9 mouse cellular contexts compared by ENCODE assay signal in genomic region chr3:51673408-51674086, GRCm38 (mm10). TPM values are rescaled to one million over a fixed set of nuclear protein-coding genes. Genes with fewer than 3 reads are reported as not detected.
DNase-seq lines count a peak whose midpoint lies in the region; ATAC-seq and TF ChIP-seq lines count a peak whose summit lies in the region.
"Had no signal": no experiment of that assay in that cellular context is flagged by ENCODE, and none has a peak within 500 bp of the region (broad histone marks: within the 10 kb centered on the region; RNA-seq: fewer than 3 reads in every experiment).

No protein-coding gene starts in this region.

- 62% methylated on average over 21 of the region's 21 CpGs for WGBS in intestine, embryonic 14.5 days
- 68% methylated on average over 21 of the region's 21 CpGs for WGBS in limb, embryonic 14.5 days

- ATAC-seq in intestine, embryonic 14.5 days (replicated peaks; ENCODE audit: low FRiP score, low TSS enrichment, low read depth) = peak; percentile 75
- no peak for ATAC-seq in limb, embryonic 14.5 days (ENCODE audit: low FRiP score, low read depth)
- peak; percentile 34; the same call in 1 of the 2 replicates for ATAC-seq in neutrophil, adult 5-6 weeks (ENCODE audit: extremely low read depth, insufficient number of reproducible peaks, low FRiP score, poor library complexity, severe bottlenecking)
- no peak for ATAC-seq in megakaryocyte-erythroid progenitor cell, adult 5-6 weeks (replicated peaks; ENCODE audit: low FRiP score, low TSS enrichment, poor library complexity, severe bottlenecking)

- intact Hi-C loops in gastrocnemius, postnatal 36 days (cut with DNase I) = no loop called here

- H3K9ac ChIP-seq in intestine, embryonic 14.5 days (ENCODE audit: low read length) = no peak overlapping the region
- H3K9ac ChIP-seq in limb, embryonic 14.5 days (ENCODE audit: low read depth, low read length, severe bottlenecking) = no peak overlapping the region
- H3K9ac ChIP-seq: embryonic facial prominence, embryonic 12.5 days had no signal

- H3K9me3 ChIP-seq in intestine, embryonic 14.5 days (ENCODE audit: control insufficient read depth, low read length) = no peaks in the 10 kb centered on the region
- H3K9me3 ChIP-seq in limb, embryonic 14.5 days (ENCODE audit: control insufficient read depth, low read length) = no peaks in the 10 kb centered on the region
- H3K9me3 ChIP-seq: embryonic facial prominence, embryonic 12.5 days had no signal

- H3K4me3 ChIP-seq in testis, adult 2 months (ENCODE audit: control insufficient read depth, low read depth, low read length) = peak overlapping the region; percentile 30
- H3K4me3 ChIP-seq in intestine, embryonic 14.5 days (ENCODE audit: low read depth, low read length) = no peak overlapping the region
- no peak overlapping the region for H3K4me3 ChIP-seq in limb, embryonic 14.5 days (replicated peaks; ENCODE audit: low read length)
- H3K4me3 ChIP-seq: embryonic facial prominence, embryonic 12.5 days had no signal

- no peak for TF ChIP-seq CTCF in testis, adult 2 months (IDR thresholded peaks at IDR 0.05; ENCODE audit: control insufficient read depth, insufficient read depth, insufficient replicate concordance, low read depth, low read length)
- TF ChIP-seq CTCF in brain, embryonic 14.5 days (IDR thresholded peaks at IDR 0.05; ENCODE audit: borderline replicate concordance, extremely low read depth, insufficient read depth, insufficient read length) = peak; percentile 51; the same call in 1 of the 2 replicates

- peaks cover 9% of the 10 kb centered on the region for H3K4me1 ChIP-seq in testis, adult 2 months (ENCODE audit: control insufficient read depth, insufficient read depth, low read length)
- H3K4me1 ChIP-seq in intestine, embryonic 14.5 days (replicated peaks; ENCODE audit: control insufficient read depth, insufficient read depth, low read length) = 0 out of 2 replicates have a peak, but pooled peaks cover 2% of the 10 kb centered on the region
- H3K4me1 ChIP-seq in limb, embryonic 14.5 days (ENCODE audit: control insufficient read depth, insufficient read depth, low read length) = no peaks in the 10 kb centered on the region

- DNase-seq in testis, postnatal 14 days (ENCODE audit: low spot score) = no peak
- DNase-seq in brain, embryonic 14.5 days (ENCODE audit: low read depth) = peak; percentile 31
- peak; percentile 41 to 44 for DNase-seq in gastrocnemius, postnatal 36 days
- peak; percentile 77 for DNase-seq in intestine, embryonic 14.5 days (ENCODE audit: low spot score)
- DNase-seq in limb, embryonic 14.5 days (ENCODE audit: low spot score) = peak; percentile 57

- peak overlapping the region; percentile 41; the same call in 1 of the 2 replicates for H3K27ac ChIP-seq in testis, adult 2 months (ENCODE audit: control insufficient read depth, insufficient read depth, low read depth, low read length)
- H3K27ac ChIP-seq in intestine, embryonic 14.5 days (ENCODE audit: low read depth) = no peak overlapping the region
- H3K27ac ChIP-seq in limb, embryonic 14.5 days (replicated peaks; ENCODE audit: low read depth, low read length) = no peak overlapping the region
- H3K27ac ChIP-seq: embryonic facial prominence, embryonic 12.5 days had no signal

- H3K36me3 ChIP-seq in testis, adult 2 months (ENCODE audit: control insufficient read depth, insufficient read depth, low read length) = no peaks in the 10 kb centered on the region
- H3K36me3 ChIP-seq in intestine, embryonic 14.5 days (ENCODE audit: control insufficient read depth, insufficient read depth, low read length) = no peaks in the 10 kb centered on the region
- H3K36me3 ChIP-seq in limb, embryonic 14.5 days (ENCODE audit: control insufficient read depth, insufficient read depth, low read length) = no peaks in the 10 kb centered on the region
- H3K36me3 ChIP-seq: embryonic facial prominence, embryonic 12.5 days had no signal

- no peak for TF ChIP-seq POLR2A in testis, adult 2 months (IDR thresholded peaks at IDR 0.05; ENCODE audit: control insufficient read depth, low read depth, low read length)
- TF ChIP-seq POLR2A in brain, embryonic 14.5 days (IDR thresholded peaks at IDR 0.05; ENCODE audit: borderline replicate concordance, extremely low read depth, insufficient read depth, insufficient read length, poor library complexity, severe bottlenecking) = no peak
- TF ChIP-seq POLR2A in limb, embryonic 14.5 days (IDR thresholded peaks at IDR 0.05; ENCODE audit: borderline replicate concordance, extremely low read depth, insufficient read depth, insufficient read length) = no peak

- H3K27me3 ChIP-seq in testis, adult 2 months (ENCODE audit: control insufficient read depth, insufficient read depth, low read length) = no peaks in the 10 kb centered on the region
- H3K27me3 ChIP-seq in intestine, embryonic 14.5 days (replicated peaks; ENCODE audit: control insufficient read depth, insufficient read depth, low read length) = no peaks in the 10 kb centered on the region
- no peaks in the 10 kb centered on the region for H3K27me3 ChIP-seq in limb, embryonic 14.5 days (ENCODE audit: control insufficient read depth, insufficient read depth, low read length)
- H3K27me3 ChIP-seq: embryonic facial prominence, embryonic 12.5 days had no signal

- H3K4me2 ChIP-seq in intestine, embryonic 14.5 days (ENCODE audit: low read length) = no peak overlapping the region
- H3K4me2 ChIP-seq in limb, embryonic 14.5 days (replicated peaks; ENCODE audit: low read depth, low read length, severe bottlenecking) = no peak overlapping the region
- H3K4me2 ChIP-seq: embryonic facial prominence, embryonic 12.5 days had no signal

RNA-seq across cellular contexts. Expression of gene Mgst2, which starts 13.4 kb away (rescaled TPM):
- polyA plus RNA-seq in testis, adult 2 months (2012; rRNA removed) = 4.6 and 5.3 TPM in 2 replicates
- polyA plus RNA-seq in brain, embryonic 14.5 days (2012; rRNA removed) = 0.19 TPM in 1 of 2 replicates, not detected in the other
- total RNA-seq in gastrocnemius, postnatal 36 days (2021) = under 1 TPM; 0.22 to 0.61 TPM
- polyA plus RNA-seq in intestine, embryonic 14.5 days (2014; fragmentation: Nextera tagmentation; extraction: Ambion mirVana) = 13.8 and 15.5 TPM in 2 replicates
- 0.54 and 0.99 TPM in 2 replicates for polyA plus RNA-seq in limb, embryonic 14.5 days (2012; rRNA removed)
- 2.5 and 6.0 TPM in 2 replicates for polyA plus RNA-seq in limb, embryonic 14.5 days (2014; fragmentation: Nextera tagmentation; extraction: Ambion mirVana)
- 19.1 and 22.7 TPM in 2 replicates for total RNA-seq in neutrophil, adult 5-6 weeks (2017)
- total RNA-seq in megakaryocyte-erythroid progenitor cell, adult 5-6 weeks (2014; fragmentation: Nextera tagmentation) = 8.3 and 8.9 TPM in 2 replicates
- total RNA-seq in megakaryocyte-erythroid progenitor cell, adult 5-6 weeks (2017) = 0.19 and 0.66 TPM in 2 replicates

Comparison
In these comparisons a context has a peak if more than half of its experiments do, and no peak if none do; other contexts are left out.
1. ATAC-seq: peak in intestine, embryonic 14.5 days (single experiment) and neutrophil, adult 5-6 weeks (single experiment); none in limb, embryonic 14.5 days (single experiment) and megakaryocyte-erythroid progenitor cell, adult 5-6 weeks (single experiment).